Mouse (Mus musculus): ENCODE data around the gene Simc1. TPM values are rescaled to one million over a fixed set of nuclear protein-coding genes. Genes with fewer than 3 reads are reported as not detected.

Simc1 gene
- polyA plus RNA-seq, 1 experiment from 2014 or later = 2.2 TPM

GRCm38 (mm10) chr13:54521181-54521580, 17.6 kb downstream of the Simc1 start:
- Histone ChIP-seq H3K4me1 (replicated peaks; ENCODE audit: control insufficient read depth, insufficient read depth, low read length) (no peaks in the 10 kb centered on the region), H3K4me2 (replicated peaks; ENCODE audit: low read depth) (no peak overlapping the region), H3K4me3 (ENCODE audit: low read depth, low read length) (no peak overlapping the region), H3K9ac (ENCODE audit: low read depth, low read length) (no peak overlapping the region), H3K9me3 (ENCODE audit: control insufficient read depth) (no peaks in the 10 kb centered on the region), H3K36me3 (ENCODE audit: control insufficient read depth, insufficient read depth) (peaks cover 12% of the 10 kb centered on the region), H3K27me3 (replicated peaks; ENCODE audit: control insufficient read depth, insufficient read depth, low read length) (no peaks in the 10 kb centered on the region), H3K27ac (ENCODE audit: low read depth, low read length) (no peak overlapping the region)
- no peak for TF ChIP-seq CTCF (IDR thresholded peaks at IDR 0.05; ENCODE audit: low read depth)
- no peak for ATAC-seq

DNA sequence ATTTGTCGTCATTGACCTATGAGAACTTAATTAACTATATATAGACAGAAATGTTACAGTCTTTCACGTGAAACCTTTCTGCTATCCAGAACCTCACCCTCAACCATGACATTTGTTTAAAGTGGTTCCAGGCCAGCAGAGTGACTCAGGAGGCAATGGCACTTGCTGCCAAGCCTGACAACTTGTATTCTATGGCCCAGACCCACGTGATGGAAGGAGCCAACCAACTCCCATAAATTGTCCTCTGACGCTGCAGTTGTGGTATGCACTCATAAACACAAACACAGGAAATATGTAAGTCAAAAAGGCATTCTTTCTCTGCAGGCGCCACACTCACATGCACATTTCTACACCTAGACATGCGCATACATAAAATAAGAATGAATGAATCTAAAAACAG, 23.6 kb downstream of the Simc1 start:
- H3K4me1 ChIP-seq (replicated peaks; ENCODE audit: control insufficient read depth, insufficient read depth, low read length) = no peaks in the 10 kb centered on the region
- 87% methylated on average over 6 of the region's 6 CpGs for WGBS
- H3K27me3 ChIP-seq (replicated peaks; ENCODE audit: control insufficient read depth, insufficient read depth, low read length) = no peaks in the 10 kb centered on the region
- peaks cover 24% of the 10 kb centered on the region for H3K36me3 ChIP-seq (ENCODE audit: control insufficient read depth, insufficient read depth)
- ATAC-seq = no peak
- no peak overlapping the region for H3K27ac ChIP-seq (ENCODE audit: low read depth, low read length)
- no peak overlapping the region for H3K9ac ChIP-seq (ENCODE audit: low read depth, low read length)
- no peak overlapping the region for H3K4me3 ChIP-seq (ENCODE audit: low read depth, low read length)
- TF ChIP-seq CTCF (IDR thresholded peaks at IDR 0.05; ENCODE audit: low read depth) = no peak
- H3K9me3 ChIP-seq (ENCODE audit: control insufficient read depth) = no peaks in the 10 kb centered on the region
- H3K4me2 ChIP-seq (replicated peaks; ENCODE audit: low read depth) = no peak overlapping the region

- no peaks in the 10 kb centered on the region for H3K4me1 ChIP-seq (replicated peaks; ENCODE audit: control insufficient read depth, insufficient read depth, low read length)
- H3K4me3 ChIP-seq (ENCODE audit: low read depth, low read length) = no peak overlapping the region
- no peak for ATAC-seq
- no peak overlapping the region for H3K9ac ChIP-seq (ENCODE audit: low read depth, low read length)
- H3K27ac ChIP-seq (ENCODE audit: low read depth, low read length) = no peak overlapping the region
- peaks cover 15% of the 10 kb centered on the region; the same call in 1 of the 2 replicates for H3K36me3 ChIP-seq (ENCODE audit: control insufficient read depth, insufficient read depth)
- no peak overlapping the region for H3K4me2 ChIP-seq (replicated peaks; ENCODE audit: low read depth)
- no peaks in the 10 kb centered on the region for H3K27me3 ChIP-seq (replicated peaks; ENCODE audit: control insufficient read depth, insufficient read depth, low read length)
- TF ChIP-seq CTCF (IDR thresholded peaks at IDR 0.05; ENCODE audit: low read depth) = no peak
- no peaks in the 10 kb centered on the region for H3K9me3 ChIP-seq (ENCODE audit: control insufficient read depth)
Observed at GRCm38 (mm10) chr13:54532134-54532533, 28.6 kb downstream of the Simc1 start.

GRCm38 (mm10) chr13:54548036-54548435, 44.5 kb downstream of the Simc1 start:
- ATAC-seq = no peak
- TF ChIP-seq CTCF (IDR thresholded peaks at IDR 0.05; ENCODE audit: low read depth) = no peak
- H3K9me3 ChIP-seq (ENCODE audit: control insufficient read depth) = no peaks in the 10 kb centered on the region
- WGBS = 82% methylated on average over 7 of the region's 7 CpGs
- no peaks in the 10 kb centered on the region for H3K4me1 ChIP-seq (replicated peaks; ENCODE audit: control insufficient read depth, insufficient read depth, low read length)
- H3K9ac ChIP-seq (ENCODE audit: low read depth, low read length) = no peak overlapping the region
- H3K36me3 ChIP-seq (ENCODE audit: control insufficient read depth, insufficient read depth) = peaks cover 42% of the 10 kb centered on the region
- H3K27ac ChIP-seq (ENCODE audit: low read depth, low read length) = 0 out of 2 replicates have a peak overlapping the region, but pooled peaks have one; percentile 3
- H3K4me3 ChIP-seq (ENCODE audit: low read depth, low read length) = no peak overlapping the region
- no peaks in the 10 kb centered on the region for H3K27me3 ChIP-seq (replicated peaks; ENCODE audit: control insufficient read depth, insufficient read depth, low read length)
- H3K4me2 ChIP-seq (replicated peaks; ENCODE audit: low read depth) = no peak overlapping the region

DNA sequence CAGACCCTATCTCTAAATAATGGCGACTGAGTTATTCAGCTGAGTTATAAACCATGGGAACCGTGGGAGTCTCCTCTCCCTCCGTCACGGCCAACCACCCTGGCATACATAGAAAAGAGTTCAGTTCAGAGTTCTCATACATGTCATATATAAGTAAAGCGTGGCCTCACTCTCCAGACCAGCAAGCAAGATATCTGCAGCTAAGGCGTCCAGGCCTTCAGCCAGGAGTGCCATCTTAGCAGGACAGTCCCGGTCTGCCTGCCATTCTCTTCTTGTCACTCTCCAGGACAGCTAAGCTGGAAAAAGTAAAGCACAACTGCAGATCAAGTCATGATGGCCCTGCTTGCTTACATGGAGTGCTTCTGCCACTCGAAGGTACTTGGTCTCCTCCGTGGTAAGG, 52.6 kb downstream of the Simc1 start:
- Histone ChIP-seq H3K9ac (ENCODE audit: low read depth, low read length) (no peak overlapping the region), H3K4me2 (replicated peaks; ENCODE audit: low read depth) (no peak overlapping the region), H3K36me3 (ENCODE audit: control insufficient read depth, insufficient read depth) (peaks cover 87% of the 10 kb centered on the region), H3K4me3 (ENCODE audit: low read depth, low read length) (no peak overlapping the region), H3K4me1 (replicated peaks; ENCODE audit: control insufficient read depth, insufficient read depth, low read length) (no peaks in the 10 kb centered on the region), H3K27me3 (replicated peaks; ENCODE audit: control insufficient read depth, insufficient read depth, low read length) (no peaks in the 10 kb centered on the region), H3K9me3 (ENCODE audit: control insufficient read depth) (no peaks in the 10 kb centered on the region), H3K27ac (ENCODE audit: low read depth, low read length) (no peak overlapping the region)
- ATAC-seq = no peak
- whole genome bisulfite sequencing = 94% methylated on average over 9 of the region's 9 CpGs
- TF ChIP-seq CTCF (IDR thresholded peaks at IDR 0.05; ENCODE audit: low read depth) = no peak

DNA sequence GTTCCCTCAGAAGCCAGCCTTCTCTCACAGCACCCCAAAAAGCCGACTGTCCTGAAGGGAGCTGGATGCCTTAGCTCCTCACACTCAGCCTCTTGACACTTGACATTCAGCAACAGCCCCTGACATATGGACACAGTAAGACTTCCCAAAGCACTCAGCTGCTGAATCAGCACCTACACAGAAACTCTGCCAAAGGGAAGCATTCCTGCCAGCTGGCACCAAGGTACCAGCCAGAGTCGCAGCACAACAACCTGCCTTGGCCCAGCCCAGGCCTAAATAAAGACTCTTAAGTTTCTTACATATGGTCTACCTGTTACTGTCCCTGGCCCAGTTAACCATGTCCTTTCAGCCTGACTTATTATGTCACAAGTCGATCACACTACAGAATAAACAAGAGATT, 53.2 kb downstream of the Simc1 start:
- Histone ChIP-seq H3K9ac (ENCODE audit: low read depth, low read length) (no peak overlapping the region), H3K27me3 (replicated peaks; ENCODE audit: control insufficient read depth, insufficient read depth, low read length) (no peaks in the 10 kb centered on the region), H3K36me3 (ENCODE audit: control insufficient read depth, insufficient read depth) (peaks cover 87% of the 10 kb centered on the region), H3K9me3 (ENCODE audit: control insufficient read depth) (no peaks in the 10 kb centered on the region), H3K4me1 (replicated peaks; ENCODE audit: control insufficient read depth, insufficient read depth, low read length) (no peaks in the 10 kb centered on the region), H3K4me3 (ENCODE audit: low read depth, low read length) (no peak overlapping the region), H3K4me2 (replicated peaks; ENCODE audit: low read depth) (no peak overlapping the region), H3K27ac (ENCODE audit: low read depth, low read length) (no peak overlapping the region)
- ATAC-seq = no peak
- WGBS = 89% methylated on average over 3 of the region's 3 CpGs
- no peak for TF ChIP-seq CTCF (IDR thresholded peaks at IDR 0.05; ENCODE audit: low read depth)

DNA sequence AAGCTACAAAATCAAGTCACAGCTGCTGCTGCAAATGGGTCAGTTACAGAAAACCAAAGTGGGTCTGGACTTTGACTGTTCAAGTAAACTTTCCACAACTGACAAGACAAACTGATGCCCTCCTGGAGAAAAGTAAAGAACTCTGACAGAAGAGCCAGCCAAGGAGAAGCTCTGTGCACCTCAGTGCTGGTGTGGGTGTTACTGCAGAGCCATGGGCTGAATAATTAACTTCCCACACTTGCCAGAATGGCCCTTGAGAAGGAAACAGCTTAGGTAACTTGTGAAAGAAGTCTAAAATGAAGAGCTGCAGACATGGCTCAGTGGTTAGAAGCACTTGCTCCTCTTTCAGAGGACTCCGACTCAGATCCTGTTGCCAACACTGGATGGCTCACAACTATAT, 54.1 kb downstream of the Simc1 start:
- Histone ChIP-seq H3K4me1 (replicated peaks; ENCODE audit: control insufficient read depth, insufficient read depth, low read length) (no peaks in the 10 kb centered on the region), H3K9ac (ENCODE audit: low read depth, low read length) (no peak overlapping the region), H3K27ac (ENCODE audit: low read depth, low read length) (no peak overlapping the region), H3K4me3 (ENCODE audit: low read depth, low read length) (no peak overlapping the region), H3K27me3 (replicated peaks; ENCODE audit: control insufficient read depth, insufficient read depth, low read length) (no peaks in the 10 kb centered on the region), H3K9me3 (ENCODE audit: control insufficient read depth) (no peaks in the 10 kb centered on the region), H3K4me2 (replicated peaks; ENCODE audit: low read depth) (no peak overlapping the region), H3K36me3 (ENCODE audit: control insufficient read depth, insufficient read depth) (peaks cover 80% of the 10 kb centered on the region)
- no peak for ATAC-seq
- TF ChIP-seq CTCF (IDR thresholded peaks at IDR 0.05; ENCODE audit: low read depth) = no peak
- 100% methylated on average over 1 of the region's 1 CpGs for WGBS
